Mouse (Mus musculus) cortical plate, adult 2 months (tissue): ENCODE measurements around the gene Tceal7.

Source experiments
- CTCF ChIP-seq: fragments of 200-500 bp; IDR thresholded peaks from 2 replicates; pipeline ENCODE4 v1.5.1; 2011; ENCODE audit warnings: mild to moderate bottlenecking, control low read depth, low read length; ENCODE audit not compliant: insufficient read depth; ENCODE audit errors: extremely low read depth
- POLR2A ChIP-seq: fragments of 200-500 bp; IDR thresholded peaks from 2 replicates; pipeline ENCODE4 v1.6.1; 2011; ENCODE audit warnings: mild to moderate bottlenecking, low read length, control low read depth; ENCODE audit not compliant: insufficient read depth; ENCODE audit errors: extremely low read depth

DNA sequence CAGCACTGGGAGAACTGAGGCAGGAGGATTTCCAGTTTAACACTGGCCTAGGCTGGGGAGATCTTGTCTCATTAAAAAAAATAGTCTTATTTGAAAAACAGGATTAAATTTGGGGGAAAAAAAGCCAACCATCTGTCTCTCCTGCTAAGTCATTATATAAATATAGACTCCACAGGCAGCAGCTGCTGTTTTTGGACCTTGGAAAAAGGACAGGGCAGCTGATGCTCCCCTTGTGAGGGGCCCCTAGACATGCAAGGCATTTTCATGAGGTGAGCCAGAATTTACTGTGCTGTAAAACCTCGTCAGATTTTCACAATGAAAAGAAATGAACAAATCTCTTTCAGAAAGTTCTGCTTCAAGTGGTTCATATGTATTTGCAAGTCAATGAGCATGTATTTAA is 1.7 kb downstream of the Tceal7 start:
- TF ChIP-seq POLR2A (no peak), CTCF (no peak)
